Mouse (Mus musculus) spleen, adult 12 weeks (tissue): ENCODE measurements at regions not wholly inside any gene's neighbourhood (a gene's known extent, or its start where the extent isn't known, plus 50 kb on each side); places are given as distances from the start of the nearest gene placed in this dataset.

Source experiments
- DNase-seq: peaks from one replicate; pipeline ENCODE4 v3.0.0; 2022; ENCODE audit warnings: low spot score

DNA sequence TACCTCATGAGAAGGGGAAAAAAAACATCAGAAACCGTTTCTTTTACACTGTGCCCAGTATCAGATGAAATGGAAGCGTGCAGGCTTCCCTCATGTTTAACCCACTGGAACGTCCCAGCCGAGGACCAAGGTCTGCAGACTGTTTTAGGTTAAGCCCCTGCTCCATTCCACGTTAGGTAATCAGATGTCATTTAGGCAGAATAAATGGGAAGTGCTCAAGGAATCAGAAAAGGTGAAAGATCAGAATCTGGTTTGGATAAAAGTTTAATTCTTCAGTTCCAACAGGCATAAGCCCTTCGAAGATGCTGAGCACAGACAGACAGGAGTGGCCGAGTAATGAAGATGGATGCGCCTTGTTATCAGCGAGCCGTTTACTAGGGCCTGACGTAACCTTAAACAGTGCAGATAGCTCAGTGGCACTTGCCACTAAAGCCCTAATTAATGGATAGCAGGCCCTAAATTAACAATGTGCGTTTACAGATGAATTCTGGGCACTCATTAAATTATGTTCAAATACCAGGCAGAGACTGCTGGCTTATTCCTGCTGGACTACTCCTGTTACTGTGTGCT is 193.5 kb downstream of the Lmo4 start:
- no peak for DNase-seq

DNA sequence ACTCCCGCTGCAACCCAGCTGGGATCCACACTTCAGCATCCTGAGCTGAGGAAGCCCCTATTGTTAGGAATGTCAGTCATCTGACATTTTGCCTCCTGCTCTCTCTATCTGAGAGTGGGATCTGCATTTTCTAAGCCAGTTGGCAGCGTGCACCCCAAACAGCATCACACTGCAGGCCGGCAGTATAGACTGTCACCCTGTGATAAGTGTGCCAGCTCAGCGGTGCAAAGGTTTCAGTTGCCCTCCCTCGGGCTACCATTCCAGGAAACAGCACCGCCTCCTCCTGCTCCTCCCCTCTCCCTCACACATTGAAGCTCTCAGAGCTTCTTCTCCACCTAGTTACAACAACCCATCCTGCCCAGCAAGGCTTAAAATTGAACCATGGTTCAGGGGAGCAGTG is 194.5 kb downstream of the Lmo4 start:
- no peak for DNase-seq

DNA sequence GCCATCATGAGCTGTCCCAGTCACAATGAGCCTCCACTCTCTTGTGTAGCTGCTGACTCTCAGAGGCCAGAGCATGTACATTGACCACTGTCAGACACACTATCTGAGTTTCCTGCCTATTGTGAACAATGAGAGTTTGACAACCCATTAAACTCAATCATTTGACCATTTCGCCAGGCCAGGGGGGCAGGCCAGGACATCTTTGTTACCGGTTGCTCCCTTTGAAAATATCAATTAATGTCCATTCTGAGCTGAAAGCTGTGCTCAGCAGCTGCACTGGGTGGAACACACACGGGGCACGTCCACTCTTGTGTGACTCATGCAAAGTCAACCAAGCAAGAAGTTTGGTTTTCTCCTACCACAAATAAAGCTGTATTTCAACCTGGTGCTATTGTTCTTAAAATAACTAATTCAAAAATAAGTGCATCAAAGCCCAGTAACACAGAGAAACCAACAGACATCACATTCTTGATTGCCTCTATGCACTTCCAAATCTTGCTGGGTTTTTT is 197.9 kb downstream of the Lmo4 start:
- DNase-seq: no peak

DNA sequence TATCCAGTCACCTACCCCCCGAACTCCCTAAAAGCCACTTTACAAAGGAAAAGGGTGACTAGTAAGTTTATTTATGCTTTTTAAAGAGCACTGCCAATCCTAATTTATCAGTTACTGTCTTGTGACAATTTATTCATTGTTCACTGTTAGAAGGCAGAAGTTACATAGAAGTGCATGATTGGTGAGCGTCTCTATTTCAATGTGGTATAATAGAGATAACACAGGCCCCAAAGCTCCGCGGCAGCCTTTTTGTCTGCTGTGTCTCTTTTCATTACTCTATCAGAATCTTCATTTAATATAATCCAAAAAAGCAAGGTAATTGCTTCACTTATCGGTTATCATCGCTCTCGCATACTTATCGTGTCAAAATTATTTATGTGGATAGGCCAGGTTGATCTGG is 207.1 kb downstream of the Lmo4 start:
- DNase-seq: no peak

DNA sequence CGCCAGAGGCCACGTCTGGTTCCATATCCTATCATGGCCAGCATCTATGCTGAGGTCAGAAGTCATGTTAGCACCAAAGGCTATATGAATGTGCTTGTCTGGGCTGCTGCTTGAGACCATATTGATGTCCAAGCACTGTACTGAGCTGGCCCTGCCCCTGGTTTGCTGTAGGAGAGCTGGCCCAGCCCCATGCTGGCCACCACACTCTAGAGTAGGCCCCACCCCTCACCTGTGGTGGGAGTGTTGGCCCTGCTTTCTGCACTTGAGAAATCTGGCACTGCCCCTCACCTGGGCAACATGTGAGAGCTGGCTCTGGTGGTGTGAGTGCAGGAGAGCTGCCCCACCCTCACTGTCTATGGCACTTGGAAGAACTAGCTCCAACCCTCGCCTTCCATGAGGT is 210.0 kb downstream of the Lmo4 start:
- DNase-seq: no peak

DNA sequence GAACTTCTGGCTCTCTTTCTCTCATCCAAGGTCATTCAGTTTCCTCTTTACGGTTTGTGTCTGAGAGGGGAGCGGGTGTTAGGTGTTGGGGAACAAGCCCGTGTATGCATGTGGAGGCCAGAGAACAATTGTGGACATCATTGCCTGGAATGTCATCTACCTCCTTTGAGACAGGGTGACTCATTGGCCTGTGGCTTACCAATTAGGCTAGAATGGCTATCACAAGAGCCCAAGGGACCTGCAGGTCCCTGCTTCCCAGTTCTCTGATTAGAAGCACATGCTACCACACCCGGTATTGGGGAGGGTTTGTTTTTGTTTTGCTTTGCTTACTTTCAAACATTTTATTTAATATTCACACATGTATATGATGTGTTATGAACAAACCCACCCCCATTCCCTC is 216.0 kb downstream of the Lmo4 start:
- DNase-seq: no peak

DNA sequence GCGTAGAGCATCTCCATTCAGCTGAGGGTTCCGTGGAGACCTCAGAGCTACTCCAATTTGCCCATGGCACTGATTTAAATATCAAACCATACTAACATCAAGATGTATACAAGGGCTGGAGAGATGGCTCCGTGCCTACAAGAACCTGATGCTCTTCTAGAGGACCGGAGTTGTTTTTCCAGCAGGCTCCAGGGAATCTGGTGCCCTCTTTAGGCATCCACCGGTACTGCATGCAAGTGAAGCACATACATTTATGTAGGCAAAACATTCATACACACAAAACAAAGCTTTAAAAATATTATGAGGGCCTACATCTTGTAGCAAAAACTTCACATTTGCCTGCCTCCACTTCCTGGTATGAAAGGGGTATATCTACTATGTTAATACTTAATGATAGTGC is 217.0 kb downstream of the Lmo4 start:
- no peak for DNase-seq

DNA sequence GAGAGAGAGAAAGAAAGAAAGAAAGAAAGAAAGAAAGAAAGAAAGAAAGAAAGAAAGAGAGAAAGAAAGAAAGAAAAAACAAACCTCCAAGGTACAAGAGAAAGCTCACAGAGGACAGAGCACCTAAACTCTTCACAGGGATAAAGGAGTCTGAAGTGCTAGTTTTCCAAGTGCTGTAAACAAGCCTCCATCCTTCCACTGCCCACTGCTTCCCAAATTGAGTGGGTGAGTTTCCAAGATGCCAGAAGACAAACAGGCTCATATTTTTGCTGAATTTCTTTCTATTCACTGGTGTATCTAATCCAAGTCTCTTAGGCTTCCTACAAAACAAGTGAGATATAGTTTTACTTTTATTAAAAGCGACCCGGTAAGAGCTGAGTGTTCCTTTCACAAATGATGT is 218.2 kb downstream of the Lmo4 start:
- no peak for DNase-seq

DNA sequence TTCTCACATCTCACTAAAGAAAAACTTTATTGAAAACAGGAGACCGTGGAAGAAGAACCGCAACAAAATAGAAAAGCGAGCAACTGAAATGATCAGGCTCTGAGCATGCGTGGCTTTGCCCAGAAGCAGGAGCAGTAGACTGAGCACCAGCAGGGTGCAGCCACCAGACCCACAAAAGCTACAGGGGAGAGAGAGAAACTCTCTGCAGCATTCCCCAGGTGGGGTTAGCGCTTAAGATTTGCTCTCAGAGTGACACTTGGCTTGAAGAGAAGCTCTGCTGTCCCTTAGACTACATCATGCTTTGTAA is 218.9 kb downstream of the Lmo4 start:
- DNase-seq: no peak

DNA sequence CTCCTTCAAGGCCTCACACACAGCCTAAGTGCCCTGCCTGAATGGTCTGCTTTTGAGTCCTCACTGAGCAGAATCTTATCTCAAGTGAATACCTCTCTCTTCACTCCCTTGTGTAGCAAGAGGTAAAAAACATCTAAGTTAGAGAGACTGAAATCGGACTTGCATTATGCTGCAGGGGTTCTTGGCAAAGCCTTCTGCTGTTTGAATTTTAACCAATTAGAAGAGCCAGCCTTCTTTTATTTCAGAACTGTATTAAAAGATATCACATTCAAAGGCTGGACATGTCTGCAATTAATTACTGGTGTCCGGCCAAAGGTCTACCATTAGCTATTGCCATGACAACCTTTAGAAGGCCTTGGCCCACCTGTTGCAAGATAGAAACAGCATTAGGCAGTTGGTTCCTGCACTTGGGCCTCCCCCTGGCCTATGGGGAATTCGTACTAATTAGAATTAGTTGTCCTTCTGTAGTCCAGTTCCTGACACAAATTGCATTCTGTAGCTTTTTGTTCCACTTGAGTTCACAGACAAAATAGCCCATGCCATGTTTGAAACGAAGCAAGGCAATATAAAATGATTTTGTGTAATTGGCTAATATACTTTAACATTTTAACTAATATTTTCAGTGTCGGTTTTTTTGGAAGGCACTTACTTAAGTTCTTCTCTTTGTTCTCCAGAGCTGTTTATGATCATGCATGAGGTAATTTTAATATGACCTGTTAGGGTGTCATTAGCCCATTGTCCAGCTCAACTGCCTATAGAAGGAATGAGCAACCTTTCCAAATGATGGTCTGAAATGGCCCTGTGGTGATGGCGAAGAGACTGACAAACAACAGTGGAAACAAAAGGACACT is 219.4 kb downstream of the Lmo4 start:
- DNase-seq: no peak

DNA sequence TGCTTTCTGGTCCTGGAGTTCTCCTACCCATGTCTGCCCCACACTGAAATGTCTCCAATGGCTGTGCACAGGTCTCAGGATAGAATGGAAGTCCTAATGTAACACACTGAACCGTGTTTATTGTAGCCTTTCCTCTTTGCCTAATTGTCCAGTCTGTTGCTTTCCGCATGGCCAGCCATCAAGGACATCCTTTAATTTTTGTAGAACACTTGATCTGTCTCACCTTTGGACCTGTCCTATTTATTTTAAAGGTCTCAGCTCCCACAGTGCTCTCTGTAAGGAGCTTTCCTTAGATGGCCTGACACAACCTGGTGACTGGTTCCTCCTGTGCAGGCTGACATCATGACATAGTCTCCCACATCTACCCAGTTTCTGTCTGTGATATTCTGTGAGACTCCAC is 226.3 kb downstream of the Lmo4 start:
- no peak for DNase-seq

DNA sequence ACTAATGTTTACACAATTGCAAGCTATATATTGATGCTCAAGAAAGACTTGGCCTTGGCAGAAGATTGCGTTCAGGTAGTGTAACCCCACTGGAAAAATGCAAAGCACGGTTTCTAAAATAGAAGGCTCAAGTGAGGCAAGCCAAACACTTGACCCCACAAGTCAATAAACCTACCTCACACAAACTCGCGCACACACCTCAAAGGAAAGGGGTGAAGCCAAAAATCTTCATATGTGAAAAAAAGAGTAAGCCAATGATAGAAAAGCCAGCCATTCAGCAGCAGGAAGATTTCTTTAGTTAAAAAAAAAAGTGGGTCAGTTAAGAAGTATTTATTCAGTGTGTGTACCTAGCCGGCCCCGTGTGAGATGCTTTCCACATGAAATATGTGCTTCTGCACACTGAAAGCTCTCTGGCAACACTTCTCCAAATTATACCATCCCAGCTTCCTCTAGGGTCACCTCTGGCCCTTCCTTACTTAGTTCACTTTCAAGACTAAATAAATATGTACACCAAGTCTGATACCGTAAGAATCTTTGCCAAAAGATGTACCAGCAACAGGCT is 227.1 kb downstream of the Lmo4 start:
- DNase-seq: no peak

DNA sequence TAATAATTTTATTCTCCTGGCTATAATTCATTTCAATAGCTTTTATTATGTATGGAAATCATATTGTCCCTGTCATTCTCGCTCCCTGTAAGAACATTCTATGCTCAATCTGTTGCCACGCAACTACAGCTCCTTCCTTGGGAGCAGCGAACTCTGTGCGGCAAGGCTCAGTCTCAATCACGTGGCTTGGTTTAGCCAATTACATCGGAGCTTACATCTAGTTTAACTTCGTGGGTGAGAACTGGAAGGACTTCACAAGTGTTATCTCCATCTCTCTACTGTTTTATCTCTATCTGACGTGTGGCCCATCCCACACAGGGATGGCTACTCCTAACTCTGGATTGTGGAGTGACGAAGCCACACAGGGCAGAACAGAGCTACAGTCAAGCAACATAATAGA is 231.4 kb downstream of the Lmo4 start:
- no peak for DNase-seq

DNA sequence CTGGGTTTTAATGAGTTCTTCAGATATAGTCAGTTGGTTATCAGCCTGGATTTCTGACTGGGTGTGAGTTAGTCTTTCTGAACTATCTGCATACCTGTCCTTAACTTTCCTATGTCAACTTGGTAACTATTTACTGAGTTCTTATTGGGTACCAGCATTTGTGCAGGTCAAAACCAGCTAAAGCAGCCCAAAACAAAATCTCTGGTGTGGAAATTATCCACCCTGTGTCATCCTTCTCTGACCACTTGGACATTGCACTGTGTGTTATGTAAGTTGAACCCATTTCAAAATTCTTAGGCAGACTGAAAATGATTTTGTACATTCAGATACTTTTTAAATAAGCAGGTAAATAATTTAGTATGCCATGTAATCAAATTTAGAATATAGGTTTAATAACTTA is 232.7 kb downstream of the Lmo4 start:
- DNase-seq: no peak

DNA sequence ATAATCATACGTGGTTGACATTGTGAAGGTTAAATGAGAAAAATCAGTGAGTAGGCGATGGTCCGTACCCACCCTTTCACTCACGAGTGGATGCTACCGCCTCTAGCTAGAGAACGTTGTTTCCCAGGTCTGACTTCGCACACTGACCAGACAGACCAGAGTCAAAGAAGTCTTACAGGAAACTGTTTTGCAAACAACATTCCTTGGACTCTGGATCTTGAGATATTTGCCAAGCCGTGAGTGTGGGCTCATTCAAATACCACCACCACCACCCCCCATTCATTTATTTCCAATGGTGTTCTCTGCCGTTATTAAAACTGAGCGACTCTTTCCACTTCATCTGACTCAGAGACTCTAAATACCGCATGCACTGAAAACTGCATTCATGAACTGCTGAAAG is 234.2 kb downstream of the Lmo4 start:
- DNase-seq: no peak

DNA sequence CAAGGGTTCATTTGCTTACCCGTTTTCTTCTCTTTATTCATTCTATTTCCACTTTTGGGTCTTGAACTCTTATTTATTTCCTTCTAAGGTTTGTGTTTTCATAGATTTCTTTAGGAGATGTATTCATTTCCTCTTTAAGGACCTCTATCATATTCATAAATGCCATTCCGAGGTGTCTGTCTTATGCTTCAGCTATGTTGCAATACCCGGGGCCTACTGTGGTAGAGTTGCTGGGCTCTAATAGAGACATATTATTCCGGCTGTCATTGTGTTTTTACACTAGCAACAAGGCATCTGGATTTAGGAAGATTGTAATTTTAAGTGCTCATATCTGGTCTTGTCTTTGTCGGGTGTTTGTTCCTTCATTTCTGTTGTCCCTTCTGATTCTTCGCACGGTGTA is 249.5 kb downstream of the Lmo4 start:
- DNase-seq: no peak

DNA sequence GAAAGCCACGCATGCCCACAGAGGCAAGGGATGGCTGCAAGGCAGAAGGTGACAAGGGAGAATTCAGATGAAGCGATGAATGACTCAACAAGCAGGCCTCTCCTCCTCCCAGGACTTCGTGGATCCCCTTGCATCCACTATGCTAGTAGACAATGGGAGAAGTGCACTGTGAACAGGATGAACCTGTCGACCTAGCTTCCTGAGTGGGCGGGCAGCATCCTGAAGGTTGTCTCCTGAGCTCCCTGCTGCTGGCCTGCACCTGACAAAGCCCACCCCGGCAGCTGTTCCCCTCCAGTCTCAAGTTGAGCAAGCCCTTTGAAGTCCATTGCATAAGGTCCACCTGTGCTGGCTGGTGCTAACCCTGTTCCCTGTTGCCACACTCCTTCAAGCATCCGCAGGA is 250.2 kb downstream of the Lmo4 start:
- no peak for DNase-seq

DNA sequence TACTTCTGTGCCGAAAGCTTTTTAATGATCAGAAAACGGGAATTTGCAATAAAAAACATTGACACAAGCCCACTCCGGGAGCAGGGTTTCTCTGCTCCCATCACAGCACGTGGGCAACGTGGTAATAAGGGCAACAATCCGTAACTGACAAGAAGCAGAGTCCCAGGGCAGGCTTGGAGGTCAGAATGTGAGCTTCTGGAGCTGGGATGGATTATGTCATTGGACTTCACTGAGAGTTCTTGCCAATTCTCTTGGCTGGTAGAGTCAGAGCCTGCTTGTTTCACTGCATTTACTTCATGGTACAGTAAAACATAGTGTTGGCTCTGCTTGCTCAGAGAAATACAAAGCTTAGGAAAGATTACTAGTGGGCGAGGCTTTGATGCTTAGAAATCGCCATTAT is 252.7 kb downstream of the Lmo4 start:
- no peak for DNase-seq

DNA sequence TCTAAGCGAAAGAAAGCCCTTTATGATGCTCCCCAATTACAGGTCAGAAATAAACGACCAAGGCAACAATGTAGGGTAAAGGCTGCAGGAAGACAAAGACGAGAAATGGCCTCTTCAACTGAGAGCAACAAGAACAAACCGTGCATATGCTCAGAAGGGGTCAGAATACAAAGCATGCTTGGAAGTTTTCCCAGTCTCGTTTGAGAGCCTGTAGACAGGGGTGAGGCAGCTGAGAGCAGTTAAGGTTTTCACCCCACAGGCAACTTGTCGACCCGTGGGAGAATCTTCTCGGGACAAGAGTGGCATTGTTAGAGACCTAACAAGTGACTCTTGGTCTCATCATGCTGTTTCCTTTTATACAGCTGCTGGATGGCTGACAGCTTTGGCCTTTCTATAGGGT is 255.4 kb downstream of the Lmo4 start:
- DNase-seq: no peak

DNA sequence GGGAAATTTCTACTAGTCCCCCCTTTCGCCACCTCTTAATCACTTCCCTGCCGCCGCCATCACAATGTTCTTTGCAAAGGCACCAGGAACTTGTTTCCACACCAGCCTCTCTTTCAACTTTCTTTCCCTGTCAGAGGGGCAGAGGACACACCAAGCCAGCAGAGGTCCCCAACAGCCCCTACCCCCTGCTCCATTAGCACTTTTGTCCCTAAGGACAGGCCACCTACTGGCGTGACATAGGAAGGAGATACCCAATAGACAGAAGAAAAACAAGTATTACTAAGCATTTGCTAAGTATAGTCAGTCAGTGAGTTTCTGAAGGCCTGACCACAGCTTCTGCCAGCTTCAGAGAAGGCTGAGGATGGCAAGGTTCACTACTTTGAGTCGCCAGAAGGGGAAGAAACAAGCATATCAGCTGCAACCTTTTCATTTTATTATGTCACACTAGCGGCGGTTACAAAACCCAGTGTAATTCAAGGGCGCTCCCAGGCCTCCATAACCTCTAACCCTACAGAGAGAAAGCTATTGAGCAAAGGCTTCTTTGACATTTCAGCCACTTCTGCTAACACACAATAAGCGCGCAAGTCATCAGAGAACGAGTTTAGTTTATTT is 255.9 kb downstream of the Lmo4 start:
- DNase-seq: no peak

DNA sequence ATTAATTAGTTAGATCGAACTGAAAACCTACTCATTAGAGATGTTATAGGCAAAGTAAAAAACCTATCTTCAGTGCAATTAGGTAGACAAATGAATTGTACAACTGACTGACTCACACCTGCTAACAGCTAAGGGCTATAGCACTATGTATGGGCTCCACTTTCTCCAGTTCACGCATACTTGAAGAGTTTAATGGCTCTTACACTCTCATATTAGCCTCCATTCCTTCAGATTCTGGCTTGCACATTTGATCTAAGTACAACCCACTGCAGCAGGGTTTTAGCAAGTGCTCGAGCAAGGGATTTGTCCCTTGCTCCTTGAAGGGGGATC is 257.1 kb downstream of the Lmo4 start:
- no peak for DNase-seq

DNA sequence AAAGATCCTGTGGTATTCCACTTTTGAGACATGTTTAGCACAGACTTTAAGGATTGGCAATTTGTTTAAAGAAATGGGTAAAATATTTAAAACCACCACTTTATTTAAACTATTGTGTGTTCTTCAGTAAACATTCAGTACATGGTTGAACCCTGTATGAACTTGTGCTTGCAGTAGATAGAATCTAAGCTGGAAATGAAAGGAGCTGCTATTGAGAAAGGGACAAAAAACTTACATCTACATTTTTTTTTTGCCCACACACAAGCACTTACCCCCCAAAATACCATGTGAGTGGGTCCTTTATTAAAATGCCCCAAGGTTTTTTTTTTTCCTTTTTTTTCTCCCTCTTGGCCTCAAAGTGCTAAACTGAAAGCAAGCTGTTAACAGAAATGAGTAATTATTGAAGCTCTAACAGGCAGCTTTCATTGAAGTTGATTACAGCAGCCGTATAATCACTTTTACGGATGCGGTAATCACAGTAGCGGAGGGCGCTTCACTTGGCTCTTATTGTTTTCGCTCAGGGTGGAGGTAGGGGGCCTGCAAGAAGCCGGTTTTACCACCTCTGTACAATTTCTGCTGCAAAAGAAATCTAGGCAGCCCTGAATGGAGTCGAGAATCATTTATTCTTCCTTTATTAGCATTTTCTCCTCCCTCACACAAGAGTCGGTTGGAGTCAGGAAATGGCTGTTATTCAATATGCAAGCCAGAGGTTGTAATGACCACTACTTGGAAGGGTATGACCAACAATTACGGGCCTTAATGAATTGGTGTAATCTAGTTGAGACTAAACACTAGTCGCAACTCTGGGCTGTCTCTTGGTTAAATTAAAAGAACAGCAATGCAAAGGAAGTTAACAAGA is 257.7 kb downstream of the Lmo4 start:
- DNase-seq: no peak
